Mouse (Mus musculus) ES-E14 (cell line): ENCODE data around the gene Chpf2. TPM values are rescaled to one million over a fixed set of nuclear protein-coding genes. Genes with fewer than 3 reads are reported as not detected.

Experiments
- DNase-seq: peaks from one replicate; pipeline ENCODE4 v3.0.0-alpha.2; 2013; ENCODE audit warnings: low read depth, low spot score
- H3K27ac ChIP-seq: 2 replicates; pipeline ENCODE4 v1.5.1; 2012; ENCODE audit warnings: low read depth, mild to moderate bottlenecking, low read length, moderate library complexity, mixed read lengths; ENCODE audit not compliant: poor library complexity, insufficient read depth, severe bottlenecking
- H3K36me3 ChIP-seq: 2 replicates; pipeline ENCODE4 v1.6.1; 2012; ENCODE audit warnings: mild to moderate bottlenecking, low read length, moderate library complexity, mixed read lengths; ENCODE audit not compliant: control insufficient read depth, poor library complexity, insufficient read depth, severe bottlenecking
- H3K4me1 ChIP-seq, 2 experiments: fragments of 150-350 bp in 1 of 2; sonication (generic) in 1 of 2; 2 replicates each; pipeline ENCODE4 v1.6.1; 2012; ENCODE audit warnings: low read length in 2 of 2, mild to moderate bottlenecking in 1 of 2, mixed read lengths in 1 of 2; ENCODE audit not compliant: control insufficient read depth in 2 of 2, insufficient read depth in 2 of 2, poor library complexity in 1 of 2
- H3K4me3 ChIP-seq, 2 experiments: fragments of 150-350 bp in 1 of 2; sonication (generic) in 1 of 2; 2 replicates each; pipeline ENCODE4 v1.5.1; 2012; ENCODE audit warnings: low read length in 2 of 2, low read depth in 1 of 2, mild to moderate bottlenecking in 1 of 2, mixed read lengths in 1 of 2; ENCODE audit not compliant: insufficient read depth in 1 of 2, poor library complexity in 1 of 2, severe bottlenecking in 1 of 2
- H3K9ac ChIP-seq: 2 replicates; pipeline ENCODE4 v1.6.1; 2012; ENCODE audit warnings: low read depth, mild to moderate bottlenecking, low read length, mixed read lengths; ENCODE audit not compliant: poor library complexity, insufficient read depth, severe bottlenecking
- H3K9me3 ChIP-seq: fragments of 150-350 bp; sonication (generic); 2 replicates; pipeline ENCODE4 v1.6.1; 2012; ENCODE audit warnings: low read depth, mild to moderate bottlenecking, low read length; ENCODE audit not compliant: control insufficient read depth, insufficient read depth
- CHD2 ChIP-seq: IDR thresholded peaks from 2 replicates; pipeline ENCODE4 v1.6.1; 2014; ENCODE audit warnings: mild to moderate bottlenecking, low read depth, low read length, inconsistent platforms
- HCFC1 ChIP-seq: IDR thresholded peaks from 2 replicates; pipeline ENCODE4 v1.6.1; 2012; ENCODE audit warnings: low read length, inconsistent platforms, borderline replicate concordance; ENCODE audit not compliant: insufficient read depth
- MAFK ChIP-seq: IDR thresholded peaks from 2 replicates; pipeline ENCODE4 v1.6.1; 2014; ENCODE audit warnings: mild to moderate bottlenecking, low read depth, low read length, inconsistent platforms; ENCODE audit not compliant: insufficient read depth
- ZC3H11A ChIP-seq: IDR thresholded peaks from 2 replicates; pipeline ENCODE4 v1.6.1; 2012; ENCODE audit warnings: low read depth, mild to moderate bottlenecking, inconsistent platforms, low read length, borderline replicate concordance
- ZNF384 ChIP-seq: IDR thresholded peaks from 2 replicates; pipeline ENCODE4 v1.6.1; 2012; ENCODE audit warnings: low read depth, low read length, inconsistent platforms
- in situ Hi-C, 2 experiments: fragments of 600-800 bp; cut with MboI; formaldehyde crosslinking; loops; one replicate each; pipeline ENCODE4 v1.15.1; 2025; ENCODE audit warnings: low sequenced_read_pairs in 2 of 2, inconsistent platforms in 1 of 2; ENCODE audit not compliant: unreplicated experiment in 2 of 2
- total RNA-seq: library from RNA; depleted of rRNA; stranded (reverse); fragments of 300-350 nt; gene quantifications from 2 replicates; pipeline ENCODE4 v1.2.3, GENCODE M21; 2012

Chpf2 gene
- total RNA-seq, 1 experiment = 23.7 TPM

GRCm38 (mm10) chr5:24622386-24623040 is 36.0 kb downstream of the Chpf2 start:
- Histone ChIP-seq H3K27ac (no peak overlapping the region), H3K4me3 (no peak overlapping the region), H3K9ac (no peak overlapping the region), H3K9me3 (no peaks in the 10 kb centered on the region), H3K4me1 (peaks cover 2 to 16% of the 10 kb centered on the region in 2 experiments; a peak in 1 of 4 replicates), H3K36me3 (no peaks in the 10 kb centered on the region)
- in situ Hi-C loops = no loop called here
- DNase-seq = no peak
- TF ChIP-seq ZNF384 (no peak), MAFK (no peak)

GRCm38 (mm10) chr5:24623041-24623985 is 36.8 kb downstream of the Chpf2 start:
- H3K4me1 ChIP-seq = peaks cover 2 to 16% of the 10 kb centered on the region in 2 experiments; a peak in 1 of 4 replicates
- H3K27ac ChIP-seq = no peak overlapping the region
- TF ChIP-seq HCFC1 = no peak
- TF ChIP-seq ZC3H11A = no peak
- TF ChIP-seq MAFK = no peak
- TF ChIP-seq ZNF384 = no peak
- no peak for TF ChIP-seq CHD2
- no peak for DNase-seq
- H3K36me3 ChIP-seq = no peaks in the 10 kb centered on the region
- peak overlapping the region in 1 of 2 experiments; percentile 68; a peak in 2 of 4 replicates for H3K4me3 ChIP-seq
- no peak overlapping the region for H3K9ac ChIP-seq
- H3K9me3 ChIP-seq = no peaks in the 10 kb centered on the region
- in situ Hi-C loops = no loop called here

- Histone ChIP-seq H3K4me1 (peaks cover 2 to 16% of the 10 kb centered on the region in 2 experiments; a peak in 1 of 4 replicates), H3K9ac (peak within 1 kb of the TSS; percentile 73), H3K9me3 (no peaks in the 10 kb centered on the region), H3K36me3 (no peaks in the 10 kb centered on the region), H3K27ac (no peak within 1 kb of the TSS), H3K4me3 (peak within 1 kb of the TSS; percentile 47 to 68; a peak in 3 of 4 replicates)
- DNase-seq = no peak
- in situ Hi-C loops = no loop called here
- TF ChIP-seq ZC3H11A (no peak), HCFC1 (no peak), MAFK (no peak), ZNF384 (no peak)
Measured at GRCm38 (mm10) chr5:24623986-24624821, 37.7 kb downstream of the Chpf2 start, which contains the start of gene Smarcd3. Gene Smarcd3 (minus strand): TSS chr5:24624411.

GRCm38 (mm10) chr5:24624822-24625120 is 38.2 kb downstream of the Chpf2 start:
- no peak for DNase-seq
- Histone ChIP-seq H3K36me3 (no peaks in the 10 kb centered on the region), H3K9me3 (no peaks in the 10 kb centered on the region), H3K4me1 (peaks cover 2 to 16% of the 10 kb centered on the region in 2 experiments; a peak in 1 of 4 replicates), H3K27ac (no peak overlapping the region), H3K4me3 (no peak overlapping the region), H3K9ac (no peak overlapping the region)
- in situ Hi-C loops = no loop called here
- TF ChIP-seq CHD2 = no peak
- no peak for TF ChIP-seq ZNF384
- no peak for TF ChIP-seq ZC3H11A
- TF ChIP-seq MAFK = no peak
- no peak for TF ChIP-seq HCFC1
